Mouse (Mus musculus) MEL (cell line): Measurements from ENCODE around the gene Entr1. TPM values are rescaled to one million over a fixed set of nuclear protein-coding genes. Genes with fewer than 3 reads are reported as not detected.

ENCODE experiments used
- DNase-seq: peaks from one replicate; pipeline ENCODE4 v3.0.0; 2011; ENCODE audit warnings: low read depth, low spot score
- H3K27ac ChIP-seq: 2 replicates; pipeline ENCODE4 v1.5.1; 2012; ENCODE audit warnings: low read depth, mild to moderate bottlenecking, control low read depth, low read length, moderate library complexity; ENCODE audit not compliant: control insufficient read depth
- H3K27me3 ChIP-seq, 2 experiments: fragments of 150-350 bp in 1 of 2; sonication (generic) in 1 of 2; 2 replicates each; pipeline ENCODE4 v1.6.1; 2012; ENCODE audit warnings: low read length in 2 of 2, mild to moderate bottlenecking in 2 of 2, improper control_type of control experiment in 1 of 2, moderate library complexity in 1 of 2; ENCODE audit not compliant: insufficient read depth in 2 of 2, control insufficient read depth in 1 of 2
- H3K36me3 ChIP-seq, 2 experiments: 2 replicates each; pipeline ENCODE4 v1.6.1; 2012 to 2014; ENCODE audit warnings: low read length in 2 of 2, improper control_type of control experiment in 1 of 2, inconsistent platforms in 1 of 2, mild to moderate bottlenecking in 1 of 2; ENCODE audit not compliant: insufficient read depth in 2 of 2, control insufficient read depth in 1 of 2
- H3K4me1 ChIP-seq, 2 experiments: fragments of 150-350 bp in 1 of 2; sonication (generic) in 1 of 2; 2 replicates each; pipeline ENCODE4 v1.6.1; 2012; ENCODE audit warnings: low read length in 2 of 2, improper control_type of control experiment in 1 of 2, mild to moderate bottlenecking in 1 of 2; ENCODE audit not compliant: insufficient read depth in 2 of 2, control insufficient read depth in 1 of 2
- H3K4me3 ChIP-seq, 2 experiments: fragments of 150-350 bp in 1 of 2; sonication (generic) in 1 of 2; 2 replicates each; pipeline ENCODE4 v1.5.1; 2012; ENCODE audit warnings: low read depth in 2 of 2, low read length in 2 of 2, mild to moderate bottlenecking in 2 of 2, moderate library complexity in 2 of 2, control low read depth in 1 of 2, improper control_type of control experiment in 1 of 2; ENCODE audit not compliant: control insufficient read depth in 1 of 2, insufficient read depth in 1 of 2
- H3K79me2 ChIP-seq: 2 replicates; pipeline ENCODE4 v1.6.1; 2012; ENCODE audit warnings: mild to moderate bottlenecking, low read length, moderate library complexity; ENCODE audit not compliant: control insufficient read depth, poor library complexity, insufficient read depth
- H3K9ac ChIP-seq: 2 replicates; pipeline ENCODE4 v1.6.1; 2012; ENCODE audit warnings: low read depth, mild to moderate bottlenecking, control low read depth, low read length, moderate library complexity; ENCODE audit not compliant: control insufficient read depth, poor library complexity, severe bottlenecking
- H3K9me3 ChIP-seq: fragments of 150-350 bp; sonication (generic); replicated peaks from 2 replicates; pipeline ENCODE4 v1.6.1; 2012; ENCODE audit warnings: mild to moderate bottlenecking, low read length, improper control_type of control experiment, moderate library complexity; ENCODE audit not compliant: insufficient read depth
- BHLHE40 ChIP-seq: IDR thresholded peaks from 2 replicates; pipeline ENCODE4 v1.6.1; 2012; ENCODE audit warnings: low read depth, mild to moderate bottlenecking, inconsistent platforms, low read length, improper control_type of control experiment, borderline replicate concordance
- CHD2 ChIP-seq: IDR thresholded peaks from 2 replicates; pipeline ENCODE4 v1.6.1; 2011; ENCODE audit warnings: low read length, improper control_type of control experiment
- EP300 ChIP-seq, 2 experiments: IDR thresholded peaks; 2 replicates each; pipeline ENCODE4 v1.6.1; 2011; ENCODE audit warnings: improper control_type of control experiment in 2 of 2, low read length in 2 of 2, low read depth in 1 of 2, mild to moderate bottlenecking in 1 of 2
- HCFC1 ChIP-seq: IDR thresholded peaks from 2 replicates; pipeline ENCODE4 v1.6.1; 2012; ENCODE audit warnings: low read depth, mild to moderate bottlenecking, inconsistent platforms, low read length, improper control_type of control experiment, moderate library complexity
- JUND ChIP-seq: IDR thresholded peaks from 2 replicates; pipeline ENCODE4 v1.6.1; 2011; ENCODE audit warnings: low read depth, mild to moderate bottlenecking, improper control_type of control experiment, low read length
- KAT2A ChIP-seq: conservative IDR thresholded peaks from 2 replicates; pipeline ENCODE4 v1.6.1; 2012; ENCODE audit warnings: low read depth, low read length, improper control_type of control experiment, inconsistent platforms
- MAFK ChIP-seq: IDR thresholded peaks from 2 replicates; pipeline ENCODE4 v1.6.1; 2011; ENCODE audit warnings: low read depth, mild to moderate bottlenecking, low read length, improper control_type of control experiment, borderline replicate concordance
- MAX ChIP-seq: IDR thresholded peaks from 2 replicates; pipeline ENCODE4 v1.6.1; 2011; ENCODE audit warnings: low read length, improper control_type of control experiment
- MXI1 ChIP-seq: IDR thresholded peaks from 2 replicates; pipeline ENCODE4 v1.6.1; 2011; ENCODE audit warnings: mild to moderate bottlenecking, low read depth, low read length, improper control_type of control experiment
- MYB ChIP-seq: IDR thresholded peaks from 2 replicates; pipeline ENCODE4 v1.6.1; 2011; ENCODE audit warnings: mild to moderate bottlenecking, low read depth, low read length, improper control_type of control experiment
- NELFE ChIP-seq: IDR thresholded peaks from 2 replicates; pipeline ENCODE4 v1.6.1; 2011; ENCODE audit warnings: low read depth, low read length, improper control_type of control experiment
- POLR2AphosphoS2 ChIP-seq: IDR thresholded peaks from 2 replicates; pipeline ENCODE4 v1.6.1; 2011; ENCODE audit warnings: low read length, improper control_type of control experiment
- POLR2AphosphoS5 ChIP-seq: IDR thresholded peaks from 2 replicates; pipeline ENCODE4 v1.6.1; 2012; ENCODE audit warnings: low read depth, borderline replicate concordance, mild to moderate bottlenecking, inconsistent platforms, low read length, moderate library complexity, mixed read lengths
- SIN3A ChIP-seq: IDR thresholded peaks from 2 replicates; pipeline ENCODE4 v1.6.1; 2012; ENCODE audit warnings: low read length, improper control_type of control experiment, inconsistent platforms
- SMC3 ChIP-seq: IDR thresholded peaks from 2 replicates; pipeline ENCODE4 v1.6.1; 2011; ENCODE audit warnings: low read depth, low read length, improper control_type of control experiment
- TAL1 ChIP-seq: IDR thresholded peaks from 2 replicates; pipeline ENCODE4 v1.6.1; 2012; ENCODE audit warnings: mild to moderate bottlenecking, inconsistent platforms, low read length, moderate library complexity, mixed read lengths
- TCF12 ChIP-seq: IDR thresholded peaks from 2 replicates; pipeline ENCODE4 v1.6.1; 2014; ENCODE audit warnings: low read depth, mild to moderate bottlenecking, inconsistent platforms, low read length, improper control_type of control experiment, moderate library complexity
- USF1 ChIP-seq: IDR thresholded peaks from 2 replicates; pipeline ENCODE4 v1.6.1; 2014; ENCODE audit warnings: low read depth, mild to moderate bottlenecking, inconsistent platforms, low read length, improper control_type of control experiment, moderate library complexity
- ZMIZ1 ChIP-seq: IDR thresholded peaks from 2 replicates; pipeline ENCODE4 v1.6.1; 2012; ENCODE audit warnings: low read depth, mild to moderate bottlenecking, inconsistent platforms, low read length, improper control_type of control experiment, moderate library complexity
- polyA plus RNA-seq, 2 experiments: library from polyadenylated mRNA; stranded (reverse) in 1 of 2; unstranded in 1 of 2; fragments of >175 nt in 1 of 2; fragments of >200 nt in 1 of 2; gene quantifications; 2 replicates each; pipeline versions ENCODE4 v1.2.1 to v1.2.4; 2012; ENCODE audit warnings: low replicate concordance in 2 of 2, low read depth in 1 of 2; ENCODE audit not compliant: insufficient read length in 2 of 2, insufficient read depth in 1 of 2, missing spikeins in 1 of 2
- total RNA-seq: library from RNA; depleted of rRNA; stranded (reverse); fragments of 300-350 nt; gene quantifications from 2 replicates; pipeline ENCODE4 v1.2.3, GENCODE M21; 2012

Gene Entr1
- total and polyA plus RNA-seq, 3 experiments, result 63.6 to 71.1 TPM; not detected in 1

GRCm38 (mm10) chr2:26356678-26357077, 32.4 kb downstream of the Entr1 start:
- DNase-seq, result no peak
- H3K27ac ChIP-seq, result no peak overlapping the region
- H3K79me2 ChIP-seq, result peaks cover 6% of the 10 kb centered on the region; the same call in 1 of the 2 replicates
- H3K9ac ChIP-seq, result no peak overlapping the region
- TF ChIP-seq CHD2 (no peak), NELFE (no peak)
- H3K36me3 ChIP-seq, result peaks cover 0 to 2% of the 10 kb centered on the region in 2 experiments; a peak in 1 of 4 replicates
- no peaks in the 10 kb centered on the region; a peak in 1 of 4 replicates for H3K27me3 ChIP-seq
- no peaks in the 10 kb centered on the region for H3K9me3 ChIP-seq
- H3K4me1 ChIP-seq, result peaks cover 0 to 7% of the 10 kb centered on the region in 2 experiments; a peak in 2 of 4 replicates
- H3K4me3 ChIP-seq, result no peak overlapping the region

GRCm38 (mm10) chr2:26356231-26356630, 32.9 kb downstream of the Entr1 start:
- peaks cover 9% of the 10 kb centered on the region for H3K79me2 ChIP-seq
- no peak overlapping the region for H3K4me3 ChIP-seq
- H3K27me3 ChIP-seq, result no peaks in the 10 kb centered on the region; a peak in 1 of 4 replicates
- DNase-seq, result no peak
- no peak overlapping the region for H3K9ac ChIP-seq
- H3K27ac ChIP-seq, result no peak overlapping the region
- H3K9me3 ChIP-seq, result no peaks in the 10 kb centered on the region
- H3K36me3 ChIP-seq, result peaks cover 0 to 2% of the 10 kb centered on the region in 2 experiments; a peak in 1 of 4 replicates
- H3K4me1 ChIP-seq, result peaks cover 0 to 8% of the 10 kb centered on the region in 2 experiments; a peak in 2 of 4 replicates
- TF ChIP-seq SMC3 (no peak), USF1 (no peak), EP300 (IDR thresholded peaks at IDR 0.05; ENCODE audit: low read depth in 1 of 2, low read length in 2 of 2) (no peak), MYB (no peak)

- H3K27ac ChIP-seq, result no peak overlapping the region
- no peaks in the 10 kb centered on the region; a peak in 1 of 4 replicates for H3K27me3 ChIP-seq
- H3K9me3 ChIP-seq, result no peaks in the 10 kb centered on the region
- no peak for DNase-seq
- H3K79me2 ChIP-seq, result peaks cover 14% of the 10 kb centered on the region
- H3K4me3 ChIP-seq, result no peak overlapping the region
- TF ChIP-seq MXI1 (no peak), HCFC1 (no peak), SIN3A (no peak), BHLHE40 (no peak), MAFK (no peak), TAL1 (no peak), JUND (no peak), EP300 (IDR thresholded peaks at IDR 0.05; ENCODE audit: low read depth in 1 of 2, low read length in 2 of 2) (no peak), MAX (no peak), POLR2AphosphoS5 (no peak), POLR2AphosphoS2 (no peak), TCF12 (no peak), KAT2A (no peak), MYB (no peak), ZMIZ1 (no peak), CHD2 (no peak)
- peaks cover 0 to 5% of the 10 kb centered on the region in 2 experiments; a peak in 2 of 4 replicates for H3K36me3 ChIP-seq
- peaks cover 0 to 15% of the 10 kb centered on the region in 2 experiments; a peak in 2 of 4 replicates for H3K4me1 ChIP-seq
- no peak overlapping the region for H3K9ac ChIP-seq
These were observed 34.7 kb downstream of the Entr1 start for GRCm38 (mm10) chr2:26354401-26354800.
